Mouse (Mus musculus): ENCODE results near the gene Pdzk1ip1. TPM values are rescaled to one million over a fixed set of nuclear protein-coding genes. Genes with fewer than 3 reads are reported as not detected.
A peak's percentile ranks its signal among the peaks of the same experiment; 100 is the strongest.

The Pdzk1ip1 gene
- polyA plus RNA-seq, 1 experiment, result 171 TPM

- TF ChIP-seq POLR2A (IDR thresholded peaks at IDR 0.05; ENCODE audit: borderline replicate concordance, extremely low read depth, low read depth, low read length), result no peak
- TF ChIP-seq CTCF (IDR thresholded peaks at IDR 0.05; ENCODE audit: insufficient read depth, low read length), result peak; percentile 97
- WGBS, result 33% methylated on average over 6 of the region's 6 CpGs
- no peaks in the 10 kb centered on the region for H3K4me1 ChIP-seq (ENCODE audit: control insufficient read depth, insufficient read depth, low read length)
- peak; percentile 44 for DNase-seq
- H3K4me3 ChIP-seq (replicated peaks; ENCODE audit: extremely low read depth, low read depth, low read length), result no peak overlapping the region
These were observed 13.2 kb downstream of the Pdzk1ip1 start for GRCm38 (mm10) chr4:115101682-115102081.

GRCm38 (mm10) chr4:115103510-115103909 is 15.0 kb downstream of the Pdzk1ip1 start:
- no peak for DNase-seq
- TF ChIP-seq POLR2A (IDR thresholded peaks at IDR 0.05; ENCODE audit: borderline replicate concordance, extremely low read depth, low read depth, low read length) (no peak), CTCF (IDR thresholded peaks at IDR 0.05; ENCODE audit: insufficient read depth, low read length) (no peak)
- 33% methylated on average over 4 of the region's 4 CpGs for WGBS

GRCm38 (mm10) chr4:115111167-115111566 is 22.7 kb downstream of the Pdzk1ip1 start:
- TF ChIP-seq POLR2A (IDR thresholded peaks at IDR 0.05; ENCODE audit: borderline replicate concordance, extremely low read depth, low read depth, low read length), result no peak
- no peak for TF ChIP-seq CTCF (IDR thresholded peaks at IDR 0.05; ENCODE audit: insufficient read depth, low read length)
- no peak for DNase-seq
- Histone ChIP-seq H3K4me1 (ENCODE audit: control insufficient read depth, insufficient read depth, low read length) (no peaks in the 10 kb centered on the region), H3K4me3 (replicated peaks; ENCODE audit: extremely low read depth, low read depth, low read length) (no peak overlapping the region)
- WGBS, result 66% methylated on average over 2 of the region's 2 CpGs

More at GRCm38 (mm10) chr4:115103510-115103909, 15.0 kb downstream of the Pdzk1ip1 start:
- Histone ChIP-seq H3K4me3 (replicated peaks; ENCODE audit: extremely low read depth, low read depth, low read length) (no peak overlapping the region), H3K4me1 (ENCODE audit: control insufficient read depth, insufficient read depth, low read length) (no peaks in the 10 kb centered on the region)

GRCm38 (mm10) chr4:115113266-115113665 is 24.8 kb downstream of the Pdzk1ip1 start:
- DNase-seq, result no peak
- Histone ChIP-seq H3K4me1 (ENCODE audit: control insufficient read depth, insufficient read depth, low read length) (no peaks in the 10 kb centered on the region), H3K4me3 (replicated peaks; ENCODE audit: extremely low read depth, low read depth, low read length) (no peak overlapping the region)
- WGBS, result 24% methylated on average over 5 of the region's 5 CpGs
- TF ChIP-seq CTCF (IDR thresholded peaks at IDR 0.05; ENCODE audit: insufficient read depth, low read length) (no peak), POLR2A (IDR thresholded peaks at IDR 0.05; ENCODE audit: borderline replicate concordance, extremely low read depth, low read depth, low read length) (no peak)

GRCm38 (mm10) chr4:115119642-115120041 is 31.1 kb downstream of the Pdzk1ip1 start:
- no peak for DNase-seq
- TF ChIP-seq POLR2A (IDR thresholded peaks at IDR 0.05; ENCODE audit: borderline replicate concordance, extremely low read depth, low read depth, low read length), result no peak
- TF ChIP-seq CTCF (IDR thresholded peaks at IDR 0.05; ENCODE audit: insufficient read depth, low read length), result no peak
- H3K4me3 ChIP-seq (replicated peaks; ENCODE audit: extremely low read depth, low read depth, low read length), result no peak overlapping the region
- WGBS, result 76% methylated on average over 3 of the region's 3 CpGs
- H3K4me1 ChIP-seq (ENCODE audit: control insufficient read depth, insufficient read depth, low read length), result no peaks in the 10 kb centered on the region

- DNase-seq, result no peak
- WGBS, result 72% methylated on average over 2 of the region's 2 CpGs
- no peaks in the 10 kb centered on the region for H3K4me1 ChIP-seq (ENCODE audit: control insufficient read depth, insufficient read depth, low read length)
- no peak overlapping the region for H3K4me3 ChIP-seq (replicated peaks; ENCODE audit: extremely low read depth, low read depth, low read length)
- no peak for TF ChIP-seq POLR2A (IDR thresholded peaks at IDR 0.05; ENCODE audit: borderline replicate concordance, extremely low read depth, low read depth, low read length)
- TF ChIP-seq CTCF (IDR thresholded peaks at IDR 0.05; ENCODE audit: insufficient read depth, low read length), result no peak
These were observed 32.7 kb downstream of the Pdzk1ip1 start for GRCm38 (mm10) chr4:115121162-115121561.

- H3K4me1 ChIP-seq (ENCODE audit: control insufficient read depth, insufficient read depth, low read length), result no peaks in the 10 kb centered on the region
- no peak overlapping the region for H3K4me3 ChIP-seq (replicated peaks; ENCODE audit: extremely low read depth, low read depth, low read length)
- DNase-seq, result no peak
- no peak for TF ChIP-seq POLR2A (IDR thresholded peaks at IDR 0.05; ENCODE audit: borderline replicate concordance, extremely low read depth, low read depth, low read length)
- TF ChIP-seq CTCF (IDR thresholded peaks at IDR 0.05; ENCODE audit: insufficient read depth, low read length), result no peak
- 66% methylated on average over 5 of the region's 5 CpGs for WGBS
These were observed 33.1 kb downstream of the Pdzk1ip1 start for GRCm38 (mm10) chr4:115121608-115122007.

- WGBS, result 50% methylated on average over 2 of the region's 2 CpGs
- DNase-seq, result no peak
- H3K4me3 ChIP-seq (replicated peaks; ENCODE audit: extremely low read depth, low read depth, low read length), result no peak overlapping the region
- no peak for TF ChIP-seq CTCF (IDR thresholded peaks at IDR 0.05; ENCODE audit: insufficient read depth, low read length)
- no peak for TF ChIP-seq POLR2A (IDR thresholded peaks at IDR 0.05; ENCODE audit: borderline replicate concordance, extremely low read depth, low read depth, low read length)
- no peaks in the 10 kb centered on the region for H3K4me1 ChIP-seq (ENCODE audit: control insufficient read depth, insufficient read depth, low read length)
These were observed 35.0 kb downstream of the Pdzk1ip1 start for GRCm38 (mm10) chr4:115123507-115123906.

- DNase-seq, result no peak
- TF ChIP-seq POLR2A (IDR thresholded peaks at IDR 0.05; ENCODE audit: borderline replicate concordance, extremely low read depth, low read depth, low read length) (no peak), CTCF (IDR thresholded peaks at IDR 0.05; ENCODE audit: insufficient read depth, low read length) (no peak)
- H3K4me1 ChIP-seq (ENCODE audit: control insufficient read depth, insufficient read depth, low read length), result no peaks in the 10 kb centered on the region
- H3K4me3 ChIP-seq (replicated peaks; ENCODE audit: extremely low read depth, low read depth, low read length), result no peak overlapping the region
These were observed 36.2 kb downstream of the Pdzk1ip1 start for GRCm38 (mm10) chr4:115124713-115125112.

GRCm38 (mm10) chr4:115133085-115133484 is 44.6 kb downstream of the Pdzk1ip1 start:
- no peak for DNase-seq
- no peak for TF ChIP-seq POLR2A (IDR thresholded peaks at IDR 0.05; ENCODE audit: borderline replicate concordance, extremely low read depth, low read depth, low read length)
- no peak for TF ChIP-seq CTCF (IDR thresholded peaks at IDR 0.05; ENCODE audit: insufficient read depth, low read length)
- Histone ChIP-seq H3K4me3 (replicated peaks; ENCODE audit: extremely low read depth, low read depth, low read length) (no peak overlapping the region), H3K4me1 (ENCODE audit: control insufficient read depth, insufficient read depth, low read length) (no peaks in the 10 kb centered on the region)
- 4% methylated on average over 5 of the region's 5 CpGs for WGBS

All from lung, adult 2 months (tissue).